ENCODE assay signal across 8 mouse cellular contexts in genomic region chr4:126058134-126058996, GRCm38 (mm10). TPM values are rescaled to one million over a fixed set of nuclear protein-coding genes. Genes with fewer than 3 reads are reported as not detected.
DNase-seq lines count a peak whose midpoint lies in the region; ATAC-seq and TF ChIP-seq lines count a peak whose summit lies in the region.

TSS of gene Oscp1 (plus strand) at chr4:126058565.

- peak within 1 kb of the TSS; percentile 69 for H3K4me3 ChIP-seq in embryonic facial prominence, embryonic 13.5 days
- peak within 1 kb of the TSS; percentile 62 for H3K4me3 ChIP-seq in limb, embryonic 14.5 days (replicated peaks; ENCODE audit: low read length)
- H3K4me3 ChIP-seq in midbrain, postnatal 0 days (ENCODE audit: low read depth, low read length): peak within 1 kb of the TSS; percentile 70

- no peak for TF ChIP-seq POLR2A in limb, embryonic 14.5 days (IDR thresholded peaks at IDR 0.05; ENCODE audit: borderline replicate concordance, extremely low read depth, insufficient read depth, insufficient read length)

- peak; percentile 81 for DNase-seq in 3134 (ENCODE audit: extremely low read depth, insufficient read length, low spot score)
- peak; percentile 90 to 91 for DNase-seq in adrenal gland, postnatal 36 days
- peak; percentile 91 for DNase-seq in heart, adult 8-10 months (ENCODE audit: low spot score)
- peak; percentile 95 for DNase-seq in kidney, adult 9 months
- peak; percentile 97 for DNase-seq in limb, embryonic 14.5 days (ENCODE audit: low spot score)
- peak; percentile 97 for DNase-seq in midbrain, postnatal 0 days (ENCODE audit: low spot score)
- peak; percentile 74 to 81 for DNase-seq in spleen, postnatal 14 days (ENCODE audit: low spot score in 2 of 2)

- H3K9me3 ChIP-seq in embryonic facial prominence, embryonic 13.5 days: no peaks in the 10 kb centered on the region
- no peaks in the 10 kb centered on the region for H3K9me3 ChIP-seq in limb, embryonic 14.5 days (ENCODE audit: control insufficient read depth, low read length)
- no peaks in the 10 kb centered on the region for H3K9me3 ChIP-seq in midbrain, postnatal 0 days (ENCODE audit: low read length)

- H3K27ac ChIP-seq in embryonic facial prominence, embryonic 13.5 days: peak within 1 kb of the TSS; percentile 39; the same call in 1 of the 2 replicates
- 0 out of 2 replicates have a peak within 1 kb of the TSS, but pooled peaks have one; percentile 28 for H3K27ac ChIP-seq in limb, embryonic 14.5 days (replicated peaks; ENCODE audit: low read depth, low read length)
- H3K27ac ChIP-seq in midbrain, postnatal 0 days (ENCODE audit: low read depth, low read length): peak within 1 kb of the TSS; percentile 70

- H3K36me3 ChIP-seq in embryonic facial prominence, embryonic 13.5 days: peaks cover 30% of the 10 kb centered on the region
- peaks cover 24% of the 10 kb centered on the region for H3K36me3 ChIP-seq in limb, embryonic 14.5 days (ENCODE audit: control insufficient read depth, insufficient read depth, low read length)
- peaks cover 24% of the 10 kb centered on the region for H3K36me3 ChIP-seq in midbrain, postnatal 0 days (ENCODE audit: insufficient read depth, low read length)

- peaks cover 18% of the 10 kb centered on the region for H3K4me1 ChIP-seq in embryonic facial prominence, embryonic 13.5 days
- H3K4me1 ChIP-seq in limb, embryonic 14.5 days (ENCODE audit: control insufficient read depth, insufficient read depth, low read length): peaks cover 13% of the 10 kb centered on the region; the same call in 1 of the 2 replicates
- 0 out of 2 replicates have a peak, but pooled peaks cover 2% of the 10 kb centered on the region for H3K4me1 ChIP-seq in midbrain, postnatal 0 days (ENCODE audit: insufficient read depth, low read length)

- TF ChIP-seq CTCF in midbrain, postnatal 0 days (IDR thresholded peaks at IDR 0.05): no peak

- no peaks in the 10 kb centered on the region for H3K27me3 ChIP-seq in embryonic facial prominence, embryonic 13.5 days
- no peaks in the 10 kb centered on the region for H3K27me3 ChIP-seq in limb, embryonic 14.5 days (ENCODE audit: control insufficient read depth, insufficient read depth, low read length)
- no peaks in the 10 kb centered on the region for H3K27me3 ChIP-seq in midbrain, postnatal 0 days (ENCODE audit: insufficient read depth, low read length)

- H3K9ac ChIP-seq in embryonic facial prominence, embryonic 13.5 days: peak within 1 kb of the TSS; percentile 78
- peak within 1 kb of the TSS; percentile 63 for H3K9ac ChIP-seq in limb, embryonic 14.5 days (ENCODE audit: low read depth, low read length, severe bottlenecking)
- peak within 1 kb of the TSS; percentile 64 for H3K9ac ChIP-seq in midbrain, postnatal 0 days (replicated peaks; ENCODE audit: low read length, poor library complexity, severe bottlenecking)

- peak; percentile 92 for ATAC-seq in embryonic facial prominence, embryonic 13.5 days (ENCODE audit: insufficient number of reproducible peaks, insufficient read depth, low FRiP score, low TSS enrichment, low read depth)
- ATAC-seq in limb, embryonic 14.5 days (ENCODE audit: low FRiP score, low read depth): peak; percentile 98
- ATAC-seq in midbrain, postnatal 0 days (ENCODE audit: low FRiP score): peak; percentile 97

- H3K4me2 ChIP-seq in embryonic facial prominence, embryonic 13.5 days: peak within 1 kb of the TSS; percentile 86
- H3K4me2 ChIP-seq in limb, embryonic 14.5 days (replicated peaks; ENCODE audit: low read depth, low read length, severe bottlenecking): peak within 1 kb of the TSS; percentile 75
- peak within 1 kb of the TSS; percentile 85 for H3K4me2 ChIP-seq in midbrain, postnatal 0 days (ENCODE audit: low read depth, low read length, poor library complexity, severe bottlenecking)

- WGBS in embryonic facial prominence, embryonic 13.5 days: under 1% methylated on average over 57 of the region's 57 CpGs
- WGBS in limb, embryonic 14.5 days: under 1% methylated on average over 57 of the region's 57 CpGs
- WGBS in midbrain, postnatal 0 days: under 1% methylated on average over 57 of the region's 57 CpGs

RNA-seq across cellular contexts. Expression of gene Oscp1, which starts in this region (rescaled TPM):
- total RNA-seq in adrenal gland, postnatal 36 days (2021): 10 to 100 TPM in 1 of 2 experiments, 1 to 10 TPM in 1; 9.7 to 15.2 TPM
- 19.2 and 22.2 TPM in 2 replicates for polyA plus RNA-seq in embryonic facial prominence, embryonic 13.5 days (2015; fragmentation: Nextera tagmentation; extraction: Ambion mirVana)
- total RNA-seq in heart, adult 8-10 months (2022): 1 to 10 TPM; 1.4 to 3.0 (median 2.2) TPM
- 5.3 and 5.8 TPM in 2 replicates for polyA plus RNA-seq in limb, embryonic 14.5 days (2012; rRNA removed)
- 13.2 and 13.8 TPM in 2 replicates for polyA plus RNA-seq in limb, embryonic 14.5 days (2014; fragmentation: Nextera tagmentation; extraction: Ambion mirVana)
- 19.1 and 34.3 TPM in 2 replicates for total RNA-seq in midbrain, postnatal 0 days (2014; rRNA removed)
- 47.7 and 50.2 TPM in 2 replicates for polyA plus RNA-seq in midbrain, postnatal 0 days (2015; fragmentation: Nextera tagmentation; extraction: Ambion mirVana)

Comparison
In these comparisons a context has a peak if more than half of its experiments do, and no peak if none do; other contexts are left out.
1. Peak in every context shown above with its lines: DNase-seq, ATAC-seq, H3K4me3 ChIP-seq and H3K27ac ChIP-seq.